Mouse (Mus musculus) thymus, postnatal 25 days (tissue): Measurements from ENCODE around the gene Bmpr1b.

Source experiments
- DNase-seq: peaks from one replicate; pipeline ENCODE4 v3.0.0; 2022

Gene Bmpr1b

DNA sequence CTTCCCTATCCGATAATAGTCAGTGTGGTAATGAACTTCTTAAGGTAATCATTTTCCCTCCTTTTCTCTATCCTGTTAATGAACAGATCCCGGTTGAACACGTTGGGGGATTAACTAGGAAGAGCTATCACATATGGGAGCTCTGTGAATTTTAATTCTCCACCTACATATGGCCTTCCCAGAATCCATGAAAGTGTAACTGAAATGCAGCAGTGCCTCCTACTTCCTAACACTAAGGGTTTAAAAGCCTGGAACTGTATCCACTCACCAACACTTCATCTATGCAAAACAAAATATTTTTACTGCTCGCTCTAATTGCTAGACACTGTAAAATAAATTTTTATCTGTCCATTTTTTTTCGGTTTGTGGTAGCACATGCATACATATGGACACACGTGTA, 63.0 kb downstream of the Bmpr1b start:
- no peak for DNase-seq

- no peak for DNase-seq
These were observed 65.0 kb downstream of the Bmpr1b start for GRCm38 (mm10) chr3:142104027-142104805.

DNA sequence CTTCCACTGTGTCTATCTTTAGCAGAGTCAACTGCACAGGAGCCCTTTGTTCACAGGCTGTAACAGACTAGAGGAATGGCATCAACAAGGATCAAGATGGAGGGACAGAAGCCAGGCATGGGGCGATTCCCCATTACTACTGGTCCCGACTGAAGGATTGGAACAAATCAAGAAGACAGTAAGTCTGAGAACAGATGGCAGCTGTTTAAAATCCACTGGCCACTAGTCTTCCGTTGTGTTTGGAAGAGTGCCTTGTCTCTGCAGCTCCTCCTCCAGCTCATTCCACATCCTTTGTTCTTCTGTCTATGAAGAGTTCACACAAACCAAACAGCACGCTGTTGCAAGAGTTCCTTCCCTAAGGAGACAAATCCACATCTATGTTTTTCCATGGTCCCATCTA, 65.6 kb downstream of the Bmpr1b start:
- no peak for DNase-seq

DNA sequence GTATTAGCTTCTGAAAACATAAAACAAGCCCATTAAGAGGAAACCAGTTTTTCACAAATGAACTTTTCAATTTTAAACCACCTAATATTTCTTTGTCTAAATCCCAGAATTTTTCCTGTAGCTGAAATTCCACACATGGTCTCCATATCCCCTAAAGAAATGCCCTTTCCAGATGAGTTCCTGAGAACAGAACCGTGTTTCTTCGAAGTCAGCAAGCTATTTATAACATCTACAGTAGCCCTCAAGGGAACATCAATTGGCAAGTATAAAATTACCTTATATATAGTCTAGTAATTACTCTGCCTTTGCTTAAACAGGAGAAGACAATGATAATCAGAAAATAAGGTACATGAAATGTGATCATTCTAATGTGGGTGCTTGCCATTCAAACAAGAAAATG, 70.1 kb downstream of the Bmpr1b start:
- no peak for DNase-seq

- DNase-seq: no peak
These were observed 75.2 kb downstream of the Bmpr1b start for GRCm38 (mm10) chr3:142094049-142094448.

- no peak for DNase-seq
These were observed 79.5 kb downstream of the Bmpr1b start for GRCm38 (mm10) chr3:142089684-142090083.

- no peak for DNase-seq
These were observed 83.3 kb downstream of the Bmpr1b start for GRCm38 (mm10) chr3:142085938-142086337.

DNA sequence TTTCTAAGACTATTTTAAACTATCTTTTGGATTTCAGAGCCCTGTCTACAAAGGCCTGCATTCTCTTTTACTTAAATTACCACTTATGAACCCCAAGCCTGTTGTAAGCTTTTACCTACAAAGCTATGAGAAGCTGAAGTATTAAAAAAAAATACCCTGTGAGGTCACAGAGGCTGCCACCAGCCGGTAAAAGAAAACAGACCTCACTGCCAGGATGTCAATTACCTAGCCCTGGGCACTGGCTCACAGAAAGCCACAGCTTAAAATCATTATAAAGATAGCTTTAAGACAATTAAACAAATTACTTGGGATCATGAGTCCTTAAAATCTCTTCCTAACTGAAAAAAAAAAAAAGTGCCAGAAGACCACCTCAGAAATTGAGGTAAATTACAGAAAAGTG, 85.1 kb downstream of the Bmpr1b start:
- no peak for DNase-seq

- no peak for DNase-seq
These were observed 91.4 kb downstream of the Bmpr1b start for GRCm38 (mm10) chr3:142077723-142078302.

DNA sequence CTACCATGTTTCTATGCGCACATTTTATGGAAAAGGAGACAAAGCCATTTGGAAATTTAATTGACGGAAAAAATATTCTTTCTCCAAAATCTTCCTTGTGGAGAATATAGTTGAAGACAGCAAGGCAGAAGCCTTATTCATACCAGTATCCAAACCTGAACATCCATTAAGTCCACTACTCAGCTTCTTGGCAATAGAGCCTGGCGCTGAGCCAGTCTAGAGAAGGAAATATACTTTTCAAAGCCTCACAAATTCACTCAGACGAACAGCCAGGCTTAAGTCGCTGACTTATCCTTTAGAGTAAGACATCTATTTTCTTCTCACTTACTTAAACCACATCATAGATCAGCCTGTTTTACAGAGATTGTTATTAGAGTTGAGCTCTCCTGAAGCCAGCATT, 97.6 kb downstream of the Bmpr1b start:
- no peak for DNase-seq

DNA sequence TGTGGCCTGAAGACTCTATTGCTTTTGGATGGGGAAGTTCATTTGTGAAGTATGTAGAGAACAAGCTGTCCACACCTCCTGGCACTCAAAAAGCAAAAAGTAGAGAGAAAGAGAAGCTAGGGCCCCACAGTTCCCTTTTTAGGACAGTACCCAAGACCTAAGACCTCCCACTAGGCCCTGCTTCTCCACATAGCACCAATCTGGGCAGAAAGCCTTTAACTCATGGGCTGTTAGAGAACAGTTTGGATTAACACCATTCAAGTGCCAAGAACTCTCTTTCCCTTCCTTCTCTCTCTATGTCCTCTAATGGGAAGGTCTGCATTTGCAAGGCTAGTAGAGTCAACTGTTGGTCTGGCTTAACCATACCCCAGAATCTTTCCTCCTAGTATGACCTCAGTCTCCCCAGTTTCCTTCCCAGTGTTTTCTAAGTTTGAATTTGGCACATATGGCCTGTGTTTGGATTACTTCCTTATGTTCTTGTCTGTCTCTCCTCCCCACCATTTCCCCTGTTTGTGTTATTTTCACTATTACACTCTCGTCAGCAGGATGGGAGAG, 102.4 kb downstream of the Bmpr1b start:
- no peak for DNase-seq

DNA sequence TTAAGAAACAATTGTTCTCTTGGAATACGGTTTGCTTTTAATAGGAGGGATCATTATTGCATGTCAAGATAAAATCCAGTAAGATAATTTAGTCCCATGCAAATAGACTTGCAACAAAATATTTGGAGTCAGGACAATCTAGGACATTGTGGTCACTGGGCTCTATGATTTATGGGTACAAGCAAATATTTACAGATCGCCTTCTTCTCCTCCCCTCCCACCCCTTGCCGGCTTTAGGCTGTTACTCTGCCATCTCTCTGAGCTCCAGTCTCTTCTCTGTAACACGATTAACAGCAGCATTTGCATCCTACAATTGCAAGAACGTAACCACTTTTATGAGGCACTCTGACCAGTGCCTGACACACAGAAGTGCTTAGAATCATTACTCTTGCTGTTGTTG, 104.1 kb downstream of the Bmpr1b start:
- no peak for DNase-seq

GRCm38 (mm10) chr3:142063536-142064226, 105.5 kb downstream of the Bmpr1b start:
- DNase-seq: no peak

DNA sequence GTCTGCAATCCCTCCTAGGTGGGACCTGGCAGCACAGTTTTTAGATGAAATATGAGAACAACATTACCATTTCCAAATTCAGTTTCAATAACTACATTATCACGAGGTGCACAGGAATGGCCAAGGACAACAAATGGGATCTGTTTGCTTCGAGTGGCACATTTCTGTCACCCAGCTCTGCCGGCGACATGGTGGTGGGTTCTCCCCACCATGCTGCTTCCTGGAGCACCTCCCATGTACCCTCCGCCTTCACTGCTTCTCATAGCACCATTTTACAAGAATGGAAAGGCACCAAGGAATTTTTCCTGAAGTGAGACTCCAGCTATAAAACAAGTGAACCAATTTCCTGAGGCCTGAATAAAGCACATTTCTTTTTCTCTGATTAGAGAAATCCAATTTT, 108.0 kb downstream of the Bmpr1b start:
- DNase-seq: no peak

GRCm38 (mm10) chr3:142059890-142060289, 109.3 kb downstream of the Bmpr1b start:
- DNase-seq: no peak

- no peak for DNase-seq
These were observed 118.5 kb downstream of the Bmpr1b start for GRCm38 (mm10) chr3:142050681-142051080.

GRCm38 (mm10) chr3:142049610-142050009, 119.6 kb downstream of the Bmpr1b start:
- no peak for DNase-seq

- no peak for DNase-seq
These were observed 120.1 kb downstream of the Bmpr1b start for GRCm38 (mm10) chr3:142049093-142049492.

- no peak for DNase-seq
These were observed 120.7 kb downstream of the Bmpr1b start for GRCm38 (mm10) chr3:142048493-142048892.

DNA sequence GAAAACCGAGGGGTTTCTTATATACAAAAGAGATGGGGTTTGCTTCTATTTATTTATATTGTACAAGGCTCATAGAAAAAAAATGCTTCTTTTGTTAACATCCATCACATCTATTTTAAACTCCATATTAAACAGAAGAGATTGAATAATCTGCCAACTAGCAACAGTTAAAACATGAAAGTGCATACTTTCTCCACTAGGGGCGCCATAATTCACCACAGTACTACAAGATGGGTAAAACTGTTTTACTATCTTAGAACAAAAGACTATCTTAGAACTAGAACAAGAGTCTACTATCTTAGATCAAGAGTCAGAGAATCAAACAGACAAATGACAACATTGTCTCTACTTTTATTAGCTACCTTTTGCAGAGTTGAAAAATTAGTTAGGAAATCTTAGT, 125.8 kb downstream of the Bmpr1b start:
- no peak for DNase-seq

DNA sequence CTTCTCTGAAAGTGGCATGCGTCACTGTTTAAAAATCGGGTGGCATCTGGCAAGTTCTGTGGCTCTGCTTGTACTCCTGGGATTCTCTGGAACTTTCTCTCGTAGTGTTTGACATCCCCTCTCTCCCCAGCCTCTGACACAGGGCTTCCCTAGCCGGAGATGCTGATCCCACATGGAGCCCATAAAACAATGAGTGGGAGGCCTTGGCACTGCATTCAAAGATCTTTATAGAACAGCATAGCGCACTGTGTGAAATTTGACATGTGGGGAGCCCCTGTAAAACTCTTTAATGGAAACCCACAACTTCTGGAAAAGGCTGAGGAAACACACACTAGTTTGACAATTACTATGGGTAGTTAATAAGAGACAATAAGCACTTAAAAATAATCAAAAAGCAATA, 126.2 kb downstream of the Bmpr1b start:
- DNase-seq: no peak

GRCm38 (mm10) chr3:142040345-142040744, 128.9 kb downstream of the Bmpr1b start:
- no peak for DNase-seq

DNA sequence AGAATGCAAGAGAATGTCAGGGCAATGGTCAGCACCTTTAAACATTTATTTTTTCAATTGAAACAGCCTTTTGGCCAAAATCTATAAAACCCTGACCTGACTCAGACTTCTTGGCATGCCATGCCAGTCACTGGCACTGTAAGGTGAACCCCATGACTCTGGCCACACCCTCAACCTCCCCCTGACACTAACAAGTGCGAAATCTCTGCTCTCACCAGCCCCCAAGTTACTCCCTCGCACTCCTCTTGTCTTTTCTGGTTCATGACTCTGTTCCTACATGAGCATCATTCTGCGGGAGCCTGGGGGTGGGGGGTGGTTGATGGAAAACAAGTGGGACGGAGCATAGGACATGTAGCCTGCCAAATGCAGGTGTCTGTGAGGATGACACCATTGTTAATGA, 135.1 kb downstream of the Bmpr1b start:
- no peak for DNase-seq

- DNase-seq: no peak
These were observed 149.5 kb downstream of the Bmpr1b start for GRCm38 (mm10) chr3:142019716-142020115.
